Mouse (Mus musculus) olfactory bulb, adult 2 months (tissue): ENCODE results near the gene Slc15a3.

Experiments
- CTCF ChIP-seq: fragments of 200-500 bp; IDR thresholded peaks from 2 replicates; pipeline ENCODE4 v1.5.1; 2012; ENCODE audit warnings: low read depth, mild to moderate bottlenecking, low read length, moderate library complexity; ENCODE audit not compliant: insufficient read depth
- POLR2A ChIP-seq: fragments of 200-500 bp; IDR thresholded peaks from 2 replicates; pipeline ENCODE4 v1.6.1; 2012; ENCODE audit warnings: mild to moderate bottlenecking, low read depth, low read length, moderate library complexity; ENCODE audit not compliant: insufficient read depth

- TF ChIP-seq POLR2A: no peak
- TF ChIP-seq CTCF: no peak
These were observed 4.7 kb downstream of the Slc15a3 start for GRCm38 (mm10) chr19:10844206-10844605.
